Mouse (Mus musculus): ENCODE data around the gene Eml1. TPM values are rescaled to one million over a fixed set of nuclear protein-coding genes. Genes with fewer than 3 reads are reported as not detected.

Eml1 gene
- polyA plus RNA-seq, 1 experiment from 2014 or later = 66.7 TPM

- H3K9me3 ChIP-seq = no peaks in the 10 kb centered on the region
- ATAC-seq = peak; percentile 85
- 0 out of 2 replicates have a peak overlapping the region, but pooled peaks have one; percentile 8 for H3K4me3 ChIP-seq (replicated peaks)
- peaks cover 49% of the 10 kb centered on the region for H3K4me1 ChIP-seq (replicated peaks)
- no peaks in the 10 kb centered on the region for H3K27me3 ChIP-seq
- H3K4me2 ChIP-seq (replicated peaks) = peak overlapping the region; percentile 39
- 14% methylated on average over 12 of the region's 12 CpGs for WGBS
- H3K36me3 ChIP-seq = no peaks in the 10 kb centered on the region
- peak overlapping the region; percentile 71 for H3K27ac ChIP-seq
- H3K9ac ChIP-seq (replicated peaks) = peak overlapping the region; percentile 45
These were observed 194.3 kb downstream of the Eml1 start for GRCm38 (mm10) chr12:108564910-108565506.

- peaks cover 33% of the 10 kb centered on the region for H3K36me3 ChIP-seq
These were observed 208.6 kb downstream of the Eml1 start for GRCm38 (mm10) chr12:108579156-108579871.

GRCm38 (mm10) chr12:108583775-108584174 lies 213.0 kb downstream of the Eml1 start:
- peaks cover 16% of the 10 kb centered on the region; the same call in 1 of the 2 replicates for H3K4me1 ChIP-seq (replicated peaks)
- H3K27me3 ChIP-seq = no peaks in the 10 kb centered on the region
- no peak for ATAC-seq
- H3K9me3 ChIP-seq = no peaks in the 10 kb centered on the region
- H3K4me3 ChIP-seq (replicated peaks) = no peak overlapping the region
- 87% methylated on average over 1 of the region's 1 CpGs for WGBS
- no peak overlapping the region for H3K4me2 ChIP-seq (replicated peaks)
- peaks cover 31% of the 10 kb centered on the region for H3K36me3 ChIP-seq
- no peak overlapping the region for H3K9ac ChIP-seq (replicated peaks)
- H3K27ac ChIP-seq = no peak overlapping the region

More at GRCm38 (mm10) chr12:108579156-108579871, 208.6 kb downstream of the Eml1 start:
- no peak for ATAC-seq
- Histone ChIP-seq H3K4me2 (replicated peaks) (no peak overlapping the region), H3K27me3 (no peaks in the 10 kb centered on the region), H3K9me3 (no peaks in the 10 kb centered on the region), H3K27ac (no peak overlapping the region), H3K4me3 (replicated peaks) (no peak overlapping the region), H3K4me1 (replicated peaks) (peaks cover 16% of the 10 kb centered on the region; the same call in 1 of the 2 replicates), H3K9ac (replicated peaks) (no peak overlapping the region)
- 84% methylated on average over 7 of the region's 7 CpGs for WGBS

Other genes starting within 250 kb of the Eml1 start
- 93.6 and 96.6 TPM in 2 replicates for gene Setd3, start 191.6 kb upstream of the Eml1 start, polyA plus RNA-seq (2015; fragmentation: Nextera tagmentation; extraction: Ambion mirVana)
- gene Ccnk, start 191.4 kb upstream of the Eml1 start, polyA plus RNA-seq (2015; fragmentation: Nextera tagmentation; extraction: Ambion mirVana) = 4.4 and 4.7 TPM in 2 replicates
- 19.5 and 21.5 TPM in 2 replicates for gene Ccdc85c, start 95.5 kb upstream of the Eml1 start, polyA plus RNA-seq (2015; fragmentation: Nextera tagmentation; extraction: Ambion mirVana)
- 2.0 and 2.9 TPM in 2 replicates for gene Hhipl1, start 64.7 kb upstream of the Eml1 start, polyA plus RNA-seq (2015; fragmentation: Nextera tagmentation; extraction: Ambion mirVana)
- 16.7 and 17.7 TPM in 2 replicates for gene Cyp46a1, start 36.6 kb upstream of the Eml1 start, polyA plus RNA-seq (2015; fragmentation: Nextera tagmentation; extraction: Ambion mirVana)
- 200 and 204 TPM in 2 replicates for gene Evl, start 183.8 kb downstream of the Eml1 start, polyA plus RNA-seq (2015; fragmentation: Nextera tagmentation; extraction: Ambion mirVana)